Mouse (Mus musculus) hindbrain, embryonic 16.5 days (tissue): Measurements from ENCODE around the gene Tmem121b. TPM values are rescaled to one million over a fixed set of nuclear protein-coding genes. Genes with fewer than 3 reads are reported as not detected.

Experiments used
- ATAC-seq: fragments of 200-750 bp; cut with Nextera tagmentation; 2 replicates; pipeline ENCODE4 v1.8.0; 2017; ENCODE audit warnings: moderate TSS enrichment, moderate library complexity
- H3K27ac ChIP-seq: fragments of 300-500 bp; sonication (generic); 2 replicates; pipeline ENCODE4 v1.5.1; 2014; ENCODE audit warnings: low read depth, mild to moderate bottlenecking, control low read depth, low read length, moderate library complexity
- H3K27me3 ChIP-seq: fragments of 300-500 bp; sonication (generic); replicated peaks from 2 replicates; pipeline ENCODE4 v1.6.1; 2014; ENCODE audit warnings: low read length; ENCODE audit not compliant: control insufficient read depth, insufficient read depth
- H3K36me3 ChIP-seq: fragments of 300-500 bp; sonication (generic); 2 replicates; pipeline ENCODE4 v1.6.1; 2014; ENCODE audit warnings: mild to moderate bottlenecking, low read length, moderate library complexity, mixed read lengths; ENCODE audit not compliant: control insufficient read depth, insufficient read depth
- H3K4me1 ChIP-seq: fragments of 300-500 bp; sonication (generic); 2 replicates; pipeline ENCODE4 v1.6.1; 2014; ENCODE audit warnings: low read depth, low read length; ENCODE audit not compliant: control insufficient read depth, insufficient read depth
- H3K4me2 ChIP-seq: fragments of 300-500 bp; sonication (generic); 2 replicates; pipeline ENCODE4 v1.6.1; 2014; ENCODE audit warnings: mild to moderate bottlenecking, low read length, control low read depth, moderate library complexity
- H3K4me3 ChIP-seq: fragments of 300-500 bp; sonication (generic); 2 replicates; pipeline ENCODE4 v1.5.1; 2014; ENCODE audit warnings: mild to moderate bottlenecking, low read length, control low read depth, moderate library complexity
- H3K9ac ChIP-seq: fragments of 300-500 bp; sonication (generic); 2 replicates; pipeline ENCODE4 v1.6.1; 2014; ENCODE audit warnings: low read depth, mild to moderate bottlenecking, control low read depth, low read length, moderate library complexity
- H3K9me3 ChIP-seq: fragments of 300-500 bp; sonication (generic); 2 replicates; pipeline ENCODE4 v1.6.1; 2014; ENCODE audit warnings: mild to moderate bottlenecking, low read length, moderate library complexity; ENCODE audit not compliant: control insufficient read depth
- WGBS: fragments of 180-500 bp; shearing (Covaris S2); extraction: QIAGEN DNeasy Blood & Tissue Kit; methylation state at CpG from one replicate; pipeline ENCODE4 v1.1.7; 2014; 5-methylcytosine and 5-hydroxymethylcytosine counted together
- polyA plus RNA-seq: library from polyadenylated mRNA; unstranded; fragments of >200 nt; fragmentation: Nextera tagmentation; extraction: Ambion mirVana; gene quantifications from 2 replicates; pipeline ENCODE4 v1.2.1, GENCODE M21; 2015

Gene Tmem121b
- polyA plus RNA-seq, 1 experiment from 2014 or later = 2.6 TPM

GRCm38 (mm10) chr6:120463884-120464283, 29.7 kb downstream of the Tmem121b start:
- peaks cover 4% of the 10 kb centered on the region; the same call in 1 of the 2 replicates for H3K4me1 ChIP-seq
- H3K9ac ChIP-seq = peak overlapping the region; percentile 65
- H3K27me3 ChIP-seq = peaks cover 20% of the 10 kb centered on the region
- WGBS = 3% methylated on average over 11 of the region's 11 CpGs
- no peak overlapping the region for H3K27ac ChIP-seq
- peak overlapping the region; percentile 58 for H3K4me3 ChIP-seq
- 0 out of 2 replicates have a peak, but pooled peaks have one; percentile 22 for ATAC-seq
- no peaks in the 10 kb centered on the region for H3K36me3 ChIP-seq
- H3K4me2 ChIP-seq = peak overlapping the region; percentile 67
- H3K9me3 ChIP-seq = no peaks in the 10 kb centered on the region

DNA sequence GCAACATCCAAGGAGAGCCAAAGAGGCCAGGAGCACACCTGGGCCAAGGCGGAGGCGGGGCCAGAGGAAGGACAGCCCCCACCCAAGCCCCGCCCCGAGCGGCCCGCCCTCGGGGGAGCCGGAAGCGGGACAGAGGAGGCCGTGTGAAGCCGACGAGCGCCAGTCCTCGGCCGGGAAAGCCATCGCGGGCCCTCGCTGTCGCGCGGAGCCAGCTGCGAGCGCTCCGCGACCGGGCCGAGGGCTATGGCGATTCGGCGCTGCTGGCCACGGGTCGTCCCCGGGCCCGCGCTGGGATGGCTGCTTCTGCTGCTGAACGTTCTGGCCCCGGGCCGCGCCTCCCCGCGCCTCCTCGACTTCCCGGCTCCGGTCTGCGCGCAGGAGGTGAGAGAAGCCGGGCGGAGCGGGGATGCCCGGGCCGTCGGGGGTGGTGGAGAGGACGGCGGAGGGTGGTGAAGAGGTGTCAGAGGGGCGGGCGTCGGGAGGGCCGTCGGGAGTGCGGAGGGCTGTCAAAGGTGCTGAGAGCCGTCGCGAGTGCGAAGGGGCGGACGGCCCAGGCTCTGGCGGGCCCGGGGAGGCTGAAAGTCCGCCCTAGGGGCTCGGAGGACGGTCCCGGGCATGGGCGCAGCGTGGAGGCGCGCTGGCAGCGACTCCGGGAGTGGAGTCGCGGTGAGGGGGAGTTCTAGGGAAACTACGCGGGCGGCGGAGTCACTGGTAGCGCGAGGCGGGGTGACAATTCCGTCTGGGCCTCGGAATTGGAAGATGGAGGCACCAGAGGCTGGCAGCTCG, 30.3 kb downstream of the Tmem121b start, which contains the start of gene Il17ra:
Gene Il17ra, plus strand, starts transcription at position 162 of the 786 bp plus-strand sequence.
- ATAC-seq = peak; percentile 71
- whole genome bisulfite sequencing = under 1% methylated on average over 55 of the region's 90 CpGs
- no peaks in the 10 kb centered on the region for H3K9me3 ChIP-seq
- H3K4me2 ChIP-seq = peak within 1 kb of the TSS; percentile 67
- no peaks in the 10 kb centered on the region for H3K36me3 ChIP-seq
- H3K27me3 ChIP-seq = peaks cover 20% of the 10 kb centered on the region
- peaks cover 4% of the 10 kb centered on the region; the same call in 1 of the 2 replicates for H3K4me1 ChIP-seq
- peak within 1 kb of the TSS; percentile 58 for H3K4me3 ChIP-seq
- H3K27ac ChIP-seq = no peak within 1 kb of the TSS
- H3K9ac ChIP-seq = peak within 1 kb of the TSS; percentile 65

DNA sequence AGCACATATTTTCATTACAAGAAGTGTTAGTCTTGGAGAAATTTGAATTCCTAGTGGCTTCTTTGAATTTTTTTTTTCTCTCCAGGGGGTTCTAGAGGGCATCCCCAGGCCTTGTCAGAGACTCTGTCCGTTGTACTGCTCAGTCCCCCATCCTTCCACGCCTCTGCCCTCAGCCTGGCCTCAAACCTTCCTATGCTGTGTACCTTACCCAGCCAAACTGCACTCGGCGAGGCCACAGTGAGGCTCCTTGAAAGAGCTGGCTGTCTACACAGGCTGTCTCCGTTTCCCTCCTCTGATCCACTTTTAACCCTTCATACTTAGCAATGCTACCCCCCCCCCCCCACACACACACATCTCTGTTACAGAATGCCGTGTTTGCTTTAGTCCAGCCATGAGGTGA, 31.4 kb downstream of the Tmem121b start:
- Histone ChIP-seq H3K4me2 (no peak overlapping the region), H3K36me3 (no peaks in the 10 kb centered on the region), H3K4me3 (no peak overlapping the region), H3K9ac (no peak overlapping the region), H3K9me3 (no peaks in the 10 kb centered on the region), H3K4me1 (peaks cover 4% of the 10 kb centered on the region; the same call in 1 of the 2 replicates), H3K27me3 (peaks cover 20% of the 10 kb centered on the region), H3K27ac (no peak overlapping the region)
- 51% methylated on average over 6 of the region's 6 CpGs for WGBS
- ATAC-seq = no peak

GRCm38 (mm10) chr6:120461217-120461616, 32.4 kb downstream of the Tmem121b start:
- Histone ChIP-seq H3K4me2 (no peak overlapping the region), H3K27me3 (peaks cover 20% of the 10 kb centered on the region), H3K27ac (no peak overlapping the region), H3K36me3 (no peaks in the 10 kb centered on the region), H3K4me3 (no peak overlapping the region), H3K9me3 (no peaks in the 10 kb centered on the region), H3K4me1 (peaks cover 4% of the 10 kb centered on the region; the same call in 1 of the 2 replicates), H3K9ac (no peak overlapping the region)
- WGBS = 68% methylated on average over 15 of the region's 15 CpGs
- no peak for ATAC-seq

DNA sequence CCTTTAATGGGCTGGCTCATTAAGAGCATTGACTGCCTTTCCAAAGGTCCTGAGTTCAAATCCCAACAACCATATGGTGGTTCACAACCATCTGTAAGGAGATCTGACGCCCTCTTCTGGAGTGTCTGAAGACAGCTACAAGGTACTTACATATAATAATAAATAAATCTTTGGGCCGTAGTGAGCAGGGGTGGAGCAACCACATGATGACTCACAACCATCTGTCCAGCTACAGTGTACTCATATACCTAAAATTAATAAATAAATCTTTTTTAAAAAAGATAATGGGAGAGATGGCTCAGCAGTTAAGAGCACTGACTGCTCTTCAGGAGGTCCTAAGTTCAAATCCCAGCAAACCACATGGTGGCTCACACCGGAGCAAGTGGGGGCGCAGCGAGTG, 35.9 kb downstream of the Tmem121b start:
- H3K4me3 ChIP-seq = no peak overlapping the region
- peaks cover 13% of the 10 kb centered on the region for H3K27me3 ChIP-seq
- H3K9ac ChIP-seq = no peak overlapping the region
- 91% methylated on average over 5 of the region's 5 CpGs for WGBS
- no peaks in the 10 kb centered on the region for H3K4me1 ChIP-seq
- no peak for ATAC-seq
- no peak overlapping the region for H3K4me2 ChIP-seq
- no peak overlapping the region for H3K27ac ChIP-seq
- no peaks in the 10 kb centered on the region for H3K9me3 ChIP-seq
- no peaks in the 10 kb centered on the region for H3K36me3 ChIP-seq

- WGBS = 75% methylated on average over 7 of the region's 7 CpGs
These were observed 36.5 kb downstream of the Tmem121b start for GRCm38 (mm10) chr6:120457074-120457473.

GRCm38 (mm10) chr6:120454627-120455077, 39.0 kb downstream of the Tmem121b start:
- Histone ChIP-seq H3K27ac (no peak overlapping the region), H3K27me3 (no peaks in the 10 kb centered on the region), H3K9me3 (no peaks in the 10 kb centered on the region), H3K36me3 (no peaks in the 10 kb centered on the region), H3K9ac (no peak overlapping the region), H3K4me2 (no peak overlapping the region), H3K4me3 (no peak overlapping the region), H3K4me1 (no peaks in the 10 kb centered on the region)
- no peak for ATAC-seq
- WGBS = 71% methylated on average over 11 of the region's 11 CpGs

More at GRCm38 (mm10) chr6:120457074-120457473, 36.5 kb downstream of the Tmem121b start:
- Histone ChIP-seq H3K4me1 (no peaks in the 10 kb centered on the region), H3K27me3 (peaks cover 9% of the 10 kb centered on the region), H3K27ac (no peak overlapping the region), H3K4me3 (no peak overlapping the region), H3K4me2 (no peak overlapping the region), H3K9ac (no peak overlapping the region), H3K9me3 (no peaks in the 10 kb centered on the region), H3K36me3 (no peaks in the 10 kb centered on the region)
- ATAC-seq = no peak

DNA sequence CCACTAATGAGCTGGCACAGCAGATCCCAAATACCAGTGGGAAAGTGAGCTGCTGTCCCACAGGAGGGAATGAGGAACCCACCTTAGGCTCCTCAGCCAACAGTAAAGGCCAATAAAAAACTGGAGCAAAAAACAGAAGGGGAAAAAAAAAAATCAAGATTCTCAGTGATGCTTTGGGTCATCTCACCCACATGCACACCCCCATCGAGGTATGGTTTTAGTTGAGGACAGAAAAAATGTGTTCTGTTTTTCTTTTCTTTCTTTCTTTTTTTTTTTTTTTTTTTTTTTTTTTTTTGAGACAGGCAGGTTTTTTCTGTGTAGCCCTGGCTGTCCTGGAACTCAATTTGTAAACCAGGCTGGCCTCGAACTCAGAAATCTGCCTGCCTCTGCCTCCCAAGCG, 40.1 kb downstream of the Tmem121b start:
- 96% methylated on average over 3 of the region's 3 CpGs for WGBS
- no peak overlapping the region for H3K4me3 ChIP-seq
- no peak for ATAC-seq
- no peak overlapping the region for H3K9ac ChIP-seq
- H3K36me3 ChIP-seq = no peaks in the 10 kb centered on the region
- no peak overlapping the region for H3K27ac ChIP-seq
- no peaks in the 10 kb centered on the region for H3K4me1 ChIP-seq
- H3K4me2 ChIP-seq = no peak overlapping the region
- H3K27me3 ChIP-seq = no peaks in the 10 kb centered on the region
- no peaks in the 10 kb centered on the region for H3K9me3 ChIP-seq

DNA sequence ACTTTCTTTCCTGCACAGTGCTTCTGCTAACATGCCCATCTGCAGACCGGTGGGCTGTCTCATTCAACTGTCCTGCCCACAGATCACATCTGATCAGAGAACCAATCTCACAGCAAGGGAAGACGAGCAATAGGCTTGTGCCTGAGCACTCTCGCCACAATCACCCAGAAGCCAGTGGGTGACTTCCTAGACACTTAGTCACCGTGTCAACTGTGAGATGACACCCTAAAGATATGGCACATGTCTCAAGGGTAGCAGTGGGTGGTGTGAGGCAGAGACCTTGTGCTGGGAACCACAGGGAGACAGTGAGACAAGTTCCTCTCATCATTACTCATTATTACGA, 40.5 kb downstream of the Tmem121b start:
- no peaks in the 10 kb centered on the region for H3K4me1 ChIP-seq
- WGBS = 84% methylated on average over 5 of the region's 5 CpGs
- no peak overlapping the region for H3K27ac ChIP-seq
- no peaks in the 10 kb centered on the region for H3K9me3 ChIP-seq
- no peak overlapping the region for H3K4me3 ChIP-seq
- H3K27me3 ChIP-seq = no peaks in the 10 kb centered on the region
- H3K36me3 ChIP-seq = no peaks in the 10 kb centered on the region
- H3K9ac ChIP-seq = no peak overlapping the region
- H3K4me2 ChIP-seq = no peak overlapping the region
- ATAC-seq = no peak
